Mouse (Mus musculus) testis, adult 2 months (tissue): Measurements from ENCODE around the gene Flvcr1.

Experiments
- CTCF ChIP-seq: fragments of 200-500 bp; IDR thresholded peaks from 2 replicates; pipeline ENCODE4 v1.5.1; 2012; ENCODE audit warnings: low read depth, mild to moderate bottlenecking, inconsistent platforms, low read length, moderate library complexity; ENCODE audit not compliant: control insufficient read depth, insufficient read depth, insufficient replicate concordance
- POLR2A ChIP-seq: fragments of 200-500 bp; IDR thresholded peaks from 2 replicates; pipeline ENCODE4 v1.6.1; 2012; ENCODE audit warnings: low read depth, mild to moderate bottlenecking, inconsistent platforms, low read length, moderate library complexity; ENCODE audit not compliant: control insufficient read depth

GRCm38 (mm10) chr1:190968010-190968409 is 57.9 kb downstream of the Flvcr1 start:
- TF ChIP-seq POLR2A: no peak
- no peak for TF ChIP-seq CTCF
